Mouse (Mus musculus): ENCODE measurements around the gene Gabrb3. TPM values are rescaled to one million over a fixed set of nuclear protein-coding genes. Genes with fewer than 3 reads are reported as not detected.

Gabrb3 gene
- polyA plus RNA-seq, 1 experiment from 2014 or later: 58.5 TPM

DNA sequence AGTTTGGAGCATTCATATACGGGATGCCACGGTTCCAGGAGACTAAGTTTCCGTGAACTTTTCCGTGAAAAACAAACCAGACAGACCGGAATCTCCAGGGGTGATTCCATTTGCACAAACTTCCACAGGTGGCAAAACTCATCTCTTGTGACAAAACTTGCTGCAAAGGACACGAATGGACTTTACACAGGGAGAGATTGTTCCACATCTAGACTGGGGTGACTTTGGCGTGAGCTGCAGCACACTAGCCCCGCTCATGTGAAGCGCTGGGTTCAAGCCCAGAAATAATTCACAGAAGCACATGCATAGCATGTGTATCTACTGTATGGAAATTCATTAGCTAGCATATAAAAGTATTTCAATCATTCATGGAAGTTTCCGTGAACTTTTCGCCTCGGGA is 144.9 kb downstream of the Gabrb3 start:
- no peak overlapping the region for H3K4me2 ChIP-seq (ENCODE audit: low read length)
- WGBS: 93% methylated on average over 12 of the region's 12 CpGs

DNA sequence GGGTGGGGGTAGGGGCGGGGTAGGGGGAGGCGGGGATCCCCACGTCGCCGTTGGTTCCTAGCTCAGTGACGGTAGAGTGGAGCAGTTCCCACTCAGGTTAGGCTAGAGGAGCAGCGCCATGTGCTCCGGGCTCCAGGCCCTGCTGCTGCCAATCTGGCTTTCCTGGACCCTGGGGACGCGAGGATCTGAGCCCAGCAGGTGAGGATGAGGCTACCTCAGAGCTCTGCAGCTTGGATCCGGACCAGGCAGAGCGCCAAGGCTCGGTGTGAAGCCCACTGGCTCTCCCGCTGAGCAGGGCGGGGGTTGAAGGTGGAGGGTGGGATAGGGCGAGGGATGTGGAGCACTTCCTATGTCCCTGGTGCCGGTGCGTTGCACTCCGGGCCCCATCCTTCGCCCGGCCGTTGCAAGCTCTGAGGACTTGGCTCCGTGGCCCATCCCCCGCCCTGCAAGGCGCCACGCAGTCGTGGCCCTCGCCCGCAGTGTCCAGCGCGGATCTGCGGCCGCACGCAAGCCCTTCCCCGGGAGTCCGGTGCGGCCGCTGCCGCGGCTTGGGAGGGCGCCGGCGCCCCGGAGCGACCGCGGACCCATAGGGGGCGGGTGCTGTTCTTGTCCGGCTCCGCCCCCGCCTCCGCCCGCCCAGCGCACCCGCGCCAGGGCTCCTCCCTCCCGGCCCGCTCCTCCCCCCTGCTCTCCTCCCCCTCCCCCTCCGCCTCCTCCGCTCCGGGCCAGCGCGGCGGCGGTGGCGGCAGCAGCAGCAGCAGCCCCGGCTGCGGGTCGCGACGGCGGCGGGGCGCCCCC is 171.2 kb downstream of the Gabrb3 start:
- Histone ChIP-seq H3K27ac (replicated peaks; ENCODE audit: low read depth, low read length) (peak overlapping the region; percentile 92), H3K27me3 (ENCODE audit: control insufficient read depth, insufficient read depth, low read length) (peaks cover 4% of the 10 kb centered on the region; the same call in 1 of the 2 replicates), H3K9me3 (ENCODE audit: control insufficient read depth, low read length) (no peaks in the 10 kb centered on the region), H3K4me2 (ENCODE audit: low read length) (peak overlapping the region; percentile 89), H3K9ac (replicated peaks; ENCODE audit: low read length) (peak overlapping the region; percentile 84), H3K36me3 (ENCODE audit: control insufficient read depth, insufficient read depth, low read length) (no peaks in the 10 kb centered on the region), H3K4me1 (ENCODE audit: control insufficient read depth, insufficient read depth, low read length) (peaks cover 10% of the 10 kb centered on the region; the same call in 1 of the 2 replicates), H3K4me3 (replicated peaks; ENCODE audit: low read depth, low read length) (peak overlapping the region; percentile 80)
- under 1% methylated on average over 54 of the region's 74 CpGs for WGBS
- ATAC-seq (ENCODE audit: low FRiP score, low TSS enrichment): peak; percentile 93
- DNase-seq: peak; percentile 94

More for the DNA sequence above, 144.9 kb downstream of the Gabrb3 start:
- Histone ChIP-seq H3K27me3 (ENCODE audit: control insufficient read depth, insufficient read depth, low read length) (no peaks in the 10 kb centered on the region), H3K4me1 (ENCODE audit: control insufficient read depth, insufficient read depth, low read length) (no peaks in the 10 kb centered on the region), H3K36me3 (ENCODE audit: control insufficient read depth, insufficient read depth, low read length) (no peaks in the 10 kb centered on the region), H3K9me3 (ENCODE audit: control insufficient read depth, low read length) (no peaks in the 10 kb centered on the region), H3K4me3 (replicated peaks; ENCODE audit: low read depth, low read length) (no peak overlapping the region), H3K27ac (replicated peaks; ENCODE audit: low read depth, low read length) (no peak overlapping the region), H3K9ac (replicated peaks; ENCODE audit: low read length) (no peak overlapping the region)
- ATAC-seq (ENCODE audit: low FRiP score, low TSS enrichment): no peak
- DNase-seq: no peak

DNA sequence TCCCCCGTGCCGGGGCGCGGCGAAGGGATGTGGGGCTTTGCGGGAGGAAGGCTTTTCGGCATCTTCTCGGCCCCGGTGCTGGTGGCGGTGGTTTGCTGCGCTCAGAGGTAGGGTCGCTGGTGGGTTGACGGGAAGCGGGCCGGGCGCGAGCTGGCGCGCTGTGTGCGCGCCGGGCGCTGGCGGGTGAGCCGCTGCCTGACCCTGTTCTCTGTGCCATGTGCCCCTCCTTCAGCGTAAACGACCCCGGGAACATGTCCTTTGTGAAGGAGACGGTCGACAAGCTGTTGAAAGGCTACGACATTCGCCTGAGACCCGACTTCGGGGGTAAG is 171.7 kb downstream of the Gabrb3 start:
- DNase-seq (no peak), ATAC-seq (ENCODE audit: low FRiP score, low TSS enrichment) (peak; percentile 78; the same call in 1 of the 2 replicates)
- peaks cover 4% of the 10 kb centered on the region; the same call in 1 of the 2 replicates for H3K27me3 ChIP-seq (ENCODE audit: control insufficient read depth, insufficient read depth, low read length)
- H3K36me3 ChIP-seq (ENCODE audit: control insufficient read depth, insufficient read depth, low read length): no peaks in the 10 kb centered on the region
- H3K9ac ChIP-seq (replicated peaks; ENCODE audit: low read length): peak overlapping the region; percentile 84
- H3K27ac ChIP-seq (replicated peaks; ENCODE audit: low read depth, low read length): peak overlapping the region; percentile 92
- WGBS: under 1% methylated on average over 33 of the region's 34 CpGs
- H3K4me1 ChIP-seq (ENCODE audit: control insufficient read depth, insufficient read depth, low read length): peaks cover 10% of the 10 kb centered on the region; the same call in 1 of the 2 replicates
- no peaks in the 10 kb centered on the region for H3K9me3 ChIP-seq (ENCODE audit: control insufficient read depth, low read length)
- H3K4me2 ChIP-seq (ENCODE audit: low read length): peak overlapping the region; percentile 89
- H3K4me3 ChIP-seq (replicated peaks; ENCODE audit: low read depth, low read length): peak overlapping the region; percentile 80

DNA sequence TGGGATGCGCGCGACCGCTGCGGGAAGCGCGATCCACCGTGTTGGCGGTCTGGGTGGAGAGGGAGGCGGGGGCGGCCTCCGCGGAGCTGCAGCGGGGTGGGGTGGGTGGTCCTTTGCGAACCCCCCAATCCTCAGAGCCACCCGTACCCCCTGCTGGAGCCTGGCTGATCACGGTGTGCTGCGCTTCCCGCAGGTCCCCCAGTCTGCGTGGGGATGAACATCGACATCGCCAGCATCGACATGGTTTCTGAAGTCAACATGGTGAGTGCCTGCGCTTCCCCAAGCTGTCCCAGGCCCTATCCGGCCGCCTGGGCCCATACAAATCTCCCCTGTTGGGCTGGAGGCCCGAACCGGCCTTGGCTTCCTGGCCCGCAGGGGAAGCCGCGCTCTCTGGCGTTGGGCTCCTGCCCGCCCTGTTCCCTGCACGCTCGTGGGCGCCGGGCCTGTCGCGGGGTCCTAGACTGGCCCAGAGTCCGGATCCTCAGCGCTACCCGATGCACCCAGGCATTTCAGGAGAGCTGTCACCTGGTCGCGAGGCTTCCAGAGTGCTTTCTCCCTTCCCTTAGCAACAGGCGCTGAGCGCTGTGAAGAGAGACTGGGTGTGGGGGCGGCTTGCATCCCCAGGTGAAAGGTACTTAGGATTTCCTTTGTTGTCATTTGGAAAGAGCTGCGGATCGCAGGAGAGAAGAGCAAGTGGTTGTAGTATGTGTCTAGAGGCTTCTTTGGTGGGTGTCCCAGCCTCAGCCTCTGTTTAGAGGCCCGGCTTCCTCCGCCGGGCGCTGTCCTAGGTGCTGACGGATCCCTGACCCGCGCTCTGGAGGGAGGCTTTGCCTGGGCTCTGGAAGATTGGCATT is 172.3 kb downstream of the Gabrb3 start:
- WGBS: under 1% methylated on average over 56 of the region's 56 CpGs
- peak overlapping the region; percentile 92 for H3K27ac ChIP-seq (replicated peaks; ENCODE audit: low read depth, low read length)
- ATAC-seq (ENCODE audit: low FRiP score, low TSS enrichment) (peak; percentile 29), DNase-seq (peak; percentile 72)
- peak overlapping the region; percentile 84 for H3K9ac ChIP-seq (replicated peaks; ENCODE audit: low read length)
- no peaks in the 10 kb centered on the region for H3K36me3 ChIP-seq (ENCODE audit: control insufficient read depth, insufficient read depth, low read length)
- peaks cover 10% of the 10 kb centered on the region; the same call in 1 of the 2 replicates for H3K4me1 ChIP-seq (ENCODE audit: control insufficient read depth, insufficient read depth, low read length)
- H3K27me3 ChIP-seq (ENCODE audit: control insufficient read depth, insufficient read depth, low read length): peaks cover 4% of the 10 kb centered on the region; the same call in 1 of the 2 replicates
- peak overlapping the region; percentile 80 for H3K4me3 ChIP-seq (replicated peaks; ENCODE audit: low read depth, low read length)
- H3K9me3 ChIP-seq (ENCODE audit: control insufficient read depth, low read length): no peaks in the 10 kb centered on the region
- H3K4me2 ChIP-seq (ENCODE audit: low read length): peak overlapping the region; percentile 89

DNA sequence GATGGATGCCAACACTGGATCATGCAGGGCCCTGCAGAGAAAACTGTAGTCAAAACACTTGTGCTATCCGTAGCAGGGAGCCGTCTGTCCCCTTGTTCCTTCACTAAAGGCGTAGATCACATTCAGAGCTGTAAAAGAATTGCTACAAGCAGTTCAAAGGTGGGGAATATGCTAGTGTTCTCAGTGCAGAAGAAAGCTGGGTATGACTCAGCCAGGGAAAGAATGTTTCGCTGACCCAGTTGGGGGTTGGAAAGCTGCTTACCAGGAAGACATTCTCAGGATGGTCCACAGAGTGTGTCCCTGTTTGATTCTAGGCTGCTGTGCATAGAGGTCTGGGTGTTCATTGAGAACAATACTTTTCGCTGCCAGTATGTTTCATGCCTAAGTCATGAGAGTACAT is 177.8 kb downstream of the Gabrb3 start:
- DNase-seq (no peak), ATAC-seq (ENCODE audit: low FRiP score, low TSS enrichment) (no peak)
- WGBS: 74% methylated on average over 5 of the region's 5 CpGs
- no peaks in the 10 kb centered on the region for H3K36me3 ChIP-seq (ENCODE audit: control insufficient read depth, insufficient read depth, low read length)
- no peaks in the 10 kb centered on the region for H3K27me3 ChIP-seq (ENCODE audit: control insufficient read depth, insufficient read depth, low read length)
- no peak overlapping the region for H3K9ac ChIP-seq (replicated peaks; ENCODE audit: low read length)
- no peak overlapping the region for H3K4me2 ChIP-seq (ENCODE audit: low read length)
- no peaks in the 10 kb centered on the region for H3K9me3 ChIP-seq (ENCODE audit: control insufficient read depth, low read length)
- H3K4me1 ChIP-seq (ENCODE audit: control insufficient read depth, insufficient read depth, low read length): peaks cover 10% of the 10 kb centered on the region; the same call in 1 of the 2 replicates
- H3K4me3 ChIP-seq (replicated peaks; ENCODE audit: low read depth, low read length): no peak overlapping the region
- no peak overlapping the region for H3K27ac ChIP-seq (replicated peaks; ENCODE audit: low read depth, low read length)

DNA sequence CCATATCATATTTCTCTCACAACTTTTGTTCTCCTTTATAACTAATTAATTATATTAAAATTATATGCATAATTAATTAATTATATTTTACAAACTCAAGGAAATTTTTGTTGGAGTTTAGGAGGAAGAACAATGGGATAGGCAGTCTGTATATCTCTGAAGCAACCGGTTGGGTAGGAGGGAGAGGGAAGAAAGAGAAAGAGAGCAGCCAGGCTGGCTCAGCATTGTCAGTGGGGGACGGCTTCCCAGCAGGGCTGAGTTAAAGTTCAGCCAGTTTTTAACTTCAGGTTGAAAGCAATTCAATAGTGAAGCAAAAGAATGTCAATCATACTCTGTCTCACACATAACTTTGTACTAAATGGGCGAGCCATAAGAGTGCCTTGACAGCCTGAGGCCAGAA is 199.2 kb downstream of the Gabrb3 start:
- Histone ChIP-seq H3K9ac (replicated peaks; ENCODE audit: low read length) (no peak overlapping the region), H3K4me1 (ENCODE audit: control insufficient read depth, insufficient read depth, low read length) (0 out of 2 replicates have a peak, but pooled peaks cover 3% of the 10 kb centered on the region), H3K27ac (replicated peaks; ENCODE audit: low read depth, low read length) (no peak overlapping the region), H3K4me2 (ENCODE audit: low read length) (no peak overlapping the region), H3K36me3 (ENCODE audit: control insufficient read depth, insufficient read depth, low read length) (no peaks in the 10 kb centered on the region), H3K4me3 (replicated peaks; ENCODE audit: low read depth, low read length) (no peak overlapping the region), H3K9me3 (ENCODE audit: control insufficient read depth, low read length) (no peaks in the 10 kb centered on the region), H3K27me3 (ENCODE audit: control insufficient read depth, insufficient read depth, low read length) (no peaks in the 10 kb centered on the region)
- ATAC-seq (ENCODE audit: low FRiP score, low TSS enrichment) (no peak), DNase-seq (no peak)
- 13% methylated on average over 3 of the region's 3 CpGs for WGBS

DNA sequence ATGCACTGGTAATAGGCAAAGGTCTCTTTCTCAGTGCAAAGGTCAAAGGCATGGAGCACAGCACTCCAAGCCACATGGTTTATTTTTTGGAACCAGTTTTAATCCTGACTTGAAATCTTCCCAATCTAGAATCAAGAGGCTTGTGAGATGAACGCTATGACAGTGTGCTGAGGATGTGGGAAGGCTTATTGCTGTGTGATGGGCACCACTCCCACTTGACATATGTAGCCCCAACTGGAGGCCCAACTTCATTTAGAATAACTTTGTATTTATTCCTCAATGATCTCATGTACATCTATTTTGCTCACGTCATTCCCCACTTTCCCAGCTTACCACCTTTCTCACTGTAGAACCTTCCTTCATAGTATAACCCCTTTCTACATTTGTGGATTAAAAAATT is 200.5 kb downstream of the Gabrb3 start:
- Histone ChIP-seq H3K9me3 (ENCODE audit: control insufficient read depth, low read length) (no peaks in the 10 kb centered on the region), H3K4me1 (ENCODE audit: control insufficient read depth, insufficient read depth, low read length) (0 out of 2 replicates have a peak, but pooled peaks cover 3% of the 10 kb centered on the region), H3K4me3 (replicated peaks; ENCODE audit: low read depth, low read length) (no peak overlapping the region), H3K27me3 (ENCODE audit: control insufficient read depth, insufficient read depth, low read length) (no peaks in the 10 kb centered on the region), H3K36me3 (ENCODE audit: control insufficient read depth, insufficient read depth, low read length) (no peaks in the 10 kb centered on the region), H3K27ac (replicated peaks; ENCODE audit: low read depth, low read length) (no peak overlapping the region), H3K9ac (replicated peaks; ENCODE audit: low read length) (no peak overlapping the region), H3K4me2 (ENCODE audit: low read length) (no peak overlapping the region)
- WGBS: 93% methylated on average over 2 of the region's 2 CpGs
- DNase-seq (no peak), ATAC-seq (ENCODE audit: low FRiP score, low TSS enrichment) (no peak)

DNA sequence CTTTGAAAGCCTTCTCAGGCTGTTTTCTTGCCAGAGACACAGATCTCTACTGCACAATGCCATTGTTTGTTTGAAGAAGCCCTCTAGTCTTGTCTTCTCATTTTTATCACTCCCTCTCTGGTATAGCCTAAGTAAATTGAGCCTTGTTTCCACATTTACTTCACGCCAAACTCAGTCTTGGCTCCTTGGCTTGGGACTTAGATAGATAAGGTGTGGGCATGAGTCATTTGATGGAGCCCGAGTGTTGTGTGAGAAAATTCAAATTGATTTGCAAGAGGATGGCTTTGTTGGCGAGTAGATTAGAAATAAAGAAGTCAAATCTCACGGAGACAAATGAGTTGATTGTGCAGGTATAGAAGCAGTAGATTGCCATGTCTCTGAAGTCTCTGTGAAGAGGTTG is 204.2 kb downstream of the Gabrb3 start:
- Histone ChIP-seq H3K4me1 (ENCODE audit: control insufficient read depth, insufficient read depth, low read length) (0 out of 2 replicates have a peak, but pooled peaks cover 2% of the 10 kb centered on the region), H3K27ac (replicated peaks; ENCODE audit: low read depth, low read length) (no peak overlapping the region), H3K9ac (replicated peaks; ENCODE audit: low read length) (no peak overlapping the region), H3K36me3 (ENCODE audit: control insufficient read depth, insufficient read depth, low read length) (no peaks in the 10 kb centered on the region), H3K27me3 (ENCODE audit: control insufficient read depth, insufficient read depth, low read length) (no peaks in the 10 kb centered on the region), H3K9me3 (ENCODE audit: control insufficient read depth, low read length) (no peaks in the 10 kb centered on the region), H3K4me3 (replicated peaks; ENCODE audit: low read depth, low read length) (no peak overlapping the region), H3K4me2 (ENCODE audit: low read length) (no peak overlapping the region)
- ATAC-seq (ENCODE audit: low FRiP score, low TSS enrichment) (no peak), DNase-seq (no peak)
- 80% methylated on average over 4 of the region's 4 CpGs for WGBS

All from midbrain, embryonic 14.5 days (tissue).